Mouse (Mus musculus): Measurements from ENCODE around the gene Slc12a9. TPM values are rescaled to one million over a fixed set of nuclear protein-coding genes. Genes with fewer than 3 reads are reported as not detected.
A peak's percentile ranks its signal among the peaks of the same experiment; 100 is the strongest.

Slc12a9 gene
- total RNA-seq, 1 experiment = 20.9 TPM

DNA sequence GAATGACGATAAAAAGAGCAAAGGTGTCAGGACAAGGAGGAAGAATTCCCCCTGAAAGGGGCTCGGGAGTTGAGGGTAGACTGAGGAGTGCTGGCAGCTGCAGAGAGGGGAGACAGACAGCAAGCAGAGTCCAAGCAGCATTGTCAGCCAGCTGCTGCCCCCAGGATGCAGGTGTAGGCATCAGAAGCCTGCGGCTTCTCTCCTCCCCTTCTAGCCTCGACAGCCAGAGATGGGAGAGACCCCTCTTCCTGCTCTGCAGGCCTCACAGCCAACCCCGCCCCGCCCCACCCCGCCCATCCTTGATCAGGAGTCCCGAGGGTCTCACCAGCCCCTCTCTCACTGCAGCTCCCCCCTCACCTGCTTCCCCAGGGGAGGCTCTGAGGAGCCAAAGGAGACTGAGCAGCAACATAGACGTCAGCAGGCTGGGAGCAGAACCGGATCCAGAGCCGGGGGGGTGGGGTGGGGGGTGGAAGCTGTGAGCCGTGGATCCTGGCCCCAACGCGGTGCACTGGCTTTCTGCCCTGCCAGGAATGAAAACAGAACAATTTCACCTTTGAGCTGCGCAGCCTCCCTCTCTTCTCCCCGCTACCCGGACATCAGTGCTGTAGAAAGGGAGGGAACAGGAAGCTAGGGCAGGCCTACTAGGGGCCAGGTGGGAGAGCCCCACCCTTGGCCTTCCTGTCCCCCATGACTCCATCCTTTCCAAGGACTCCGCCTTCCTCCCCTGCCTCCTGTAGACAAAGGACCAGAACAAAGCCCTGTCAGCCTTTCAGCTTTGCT, 65.1 kb downstream of the Slc12a9 start:
- TF ChIP-seq ZC3H11A (IDR thresholded peaks at IDR 0.05; ENCODE audit: borderline replicate concordance, low read depth, low read length) (no peak), MAFK (IDR thresholded peaks at IDR 0.05; ENCODE audit: insufficient read depth, low read depth, low read length) (no peak), CHD2 (IDR thresholded peaks at IDR 0.05; ENCODE audit: low read depth, low read length) (no peak), HCFC1 (IDR thresholded peaks at IDR 0.05; ENCODE audit: borderline replicate concordance, insufficient read depth, low read length) (no peak), ZNF384 (IDR thresholded peaks at IDR 0.05; ENCODE audit: low read depth, low read length) (no peak)
- H3K4me3 ChIP-seq (ENCODE audit: insufficient read depth in 1 of 2, low read depth in 1 of 2, low read length in 2 of 2, poor library complexity in 1 of 2, severe bottlenecking in 1 of 2) = peak overlapping the region; percentile 27 to 44
- in situ Hi-C loops (cut with MboI; ENCODE audit: low sequenced_read_pairs in 2 of 2, unreplicated experiment in 2 of 2) = no loop called here
- no peaks in the 10 kb centered on the region; a peak in 1 of 4 replicates for H3K4me1 ChIP-seq (ENCODE audit: control insufficient read depth in 2 of 2, insufficient read depth in 2 of 2, low read length in 2 of 2, poor library complexity in 1 of 2)
- H3K9me3 ChIP-seq (ENCODE audit: control insufficient read depth, insufficient read depth, low read depth, low read length) = no peaks in the 10 kb centered on the region
- no peak for DNase-seq (ENCODE audit: low read depth, low spot score)
- H3K9ac ChIP-seq (ENCODE audit: insufficient read depth, low read depth, low read length, poor library complexity, severe bottlenecking) = peak overlapping the region; percentile 17; the same call in 1 of the 2 replicates
- no peaks in the 10 kb centered on the region for H3K36me3 ChIP-seq (ENCODE audit: control insufficient read depth, insufficient read depth, low read length, poor library complexity, severe bottlenecking)
- peak overlapping the region; percentile 40; the same call in 1 of the 2 replicates for H3K27ac ChIP-seq (ENCODE audit: insufficient read depth, low read depth, low read length, poor library complexity, severe bottlenecking)

DNA sequence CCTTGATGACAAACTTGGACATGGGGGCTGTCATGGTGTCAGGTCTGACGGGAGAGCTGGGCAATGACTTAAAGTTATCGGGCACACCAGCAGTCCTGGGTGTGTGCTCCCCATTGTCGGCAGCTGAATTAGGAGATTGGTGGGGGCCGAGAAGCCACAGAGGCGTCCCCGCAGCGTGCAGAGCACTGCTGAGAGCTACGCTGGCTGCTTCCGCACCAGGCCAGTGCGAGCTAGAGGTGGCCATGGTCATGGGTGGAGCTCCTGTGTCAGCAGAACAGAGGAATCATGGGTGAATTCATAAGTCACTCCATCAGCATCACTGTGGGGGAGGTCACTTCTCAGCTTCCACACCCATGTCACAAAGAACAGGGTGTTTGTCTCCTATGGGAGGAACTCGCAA, 68.6 kb downstream of the Slc12a9 start:
- no peak overlapping the region for H3K4me3 ChIP-seq (ENCODE audit: insufficient read depth in 1 of 2, low read depth in 1 of 2, low read length in 2 of 2, poor library complexity in 1 of 2, severe bottlenecking in 1 of 2)
- H3K36me3 ChIP-seq (ENCODE audit: control insufficient read depth, insufficient read depth, low read length, poor library complexity, severe bottlenecking) = no peaks in the 10 kb centered on the region
- TF ChIP-seq ZNF384 (IDR thresholded peaks at IDR 0.05; ENCODE audit: low read depth, low read length) = no peak
- no peak for TF ChIP-seq CHD2 (IDR thresholded peaks at IDR 0.05; ENCODE audit: low read depth, low read length)
- TF ChIP-seq ZC3H11A (IDR thresholded peaks at IDR 0.05; ENCODE audit: borderline replicate concordance, low read depth, low read length) = no peak
- no peak for TF ChIP-seq MAFK (IDR thresholded peaks at IDR 0.05; ENCODE audit: insufficient read depth, low read depth, low read length)
- TF ChIP-seq HCFC1 (IDR thresholded peaks at IDR 0.05; ENCODE audit: borderline replicate concordance, insufficient read depth, low read length) = no peak
- no peak overlapping the region for H3K27ac ChIP-seq (ENCODE audit: insufficient read depth, low read depth, low read length, poor library complexity, severe bottlenecking)
- no peaks in the 10 kb centered on the region for H3K9me3 ChIP-seq (ENCODE audit: control insufficient read depth, insufficient read depth, low read depth, low read length)
- H3K4me1 ChIP-seq (ENCODE audit: control insufficient read depth in 2 of 2, insufficient read depth in 2 of 2, low read length in 2 of 2, poor library complexity in 1 of 2) = no peaks in the 10 kb centered on the region; a peak in 1 of 4 replicates
- DNase-seq (ENCODE audit: low read depth, low spot score) = no peak
- in situ Hi-C loops (cut with MboI; ENCODE audit: low sequenced_read_pairs in 2 of 2, unreplicated experiment in 2 of 2) = no loop called here
- no peak overlapping the region for H3K9ac ChIP-seq (ENCODE audit: insufficient read depth, low read depth, low read length, poor library complexity, severe bottlenecking)

Other genes starting within 250 kb of the Slc12a9 start
- gene Trim56, start 217.4 kb downstream of the Slc12a9 start, total RNA-seq (2012; rRNA removed) = 5.3 and 7.2 TPM in 2 replicates
- 3.1 and 3.4 TPM in 2 replicates for gene Muc3, start 184.3 kb downstream of the Slc12a9 start, total RNA-seq (2012; rRNA removed)
- 0.26 and 0.36 TPM in 2 replicates for gene Muc3a, start 121.2 kb downstream of the Slc12a9 start, total RNA-seq (2012; rRNA removed)
- gene Ache, start 46.1 kb downstream of the Slc12a9 start, total RNA-seq (2012; rRNA removed) = 0.31 TPM in 1 of 2 replicates, not detected in the other
- 3.6 and 6.3 TPM in 2 replicates for gene Ufsp1, start 39.0 kb downstream of the Slc12a9 start, total RNA-seq (2012; rRNA removed)
- gene Srrt, start 25.9 kb downstream of the Slc12a9 start, total RNA-seq (2012; rRNA removed) = 350 and 528 TPM in 2 replicates
- gene Trip6, start 19.2 kb downstream of the Slc12a9 start, total RNA-seq (2012; rRNA removed) = 22.7 and 24.2 TPM in 2 replicates
- gene Ephb4, start 16.5 kb upstream of the Slc12a9 start, total RNA-seq (2012; rRNA removed) = 34.3 and 58.8 TPM in 2 replicates
- gene Zan, start 143.5 kb upstream of the Slc12a9 start, total RNA-seq (2012; rRNA removed) = 0.95 and 2.6 TPM in 2 replicates
- gene Pop7, start 168.9 kb upstream of the Slc12a9 start, total RNA-seq (2012; rRNA removed) = 35.7 and 41.7 TPM in 2 replicates
- gene Gigyf1, start 185.0 kb upstream of the Slc12a9 start, total RNA-seq (2012; rRNA removed) = 24.7 and 40.3 TPM in 2 replicates
- gene Epo, start 199.6 kb upstream of the Slc12a9 start, total RNA-seq (2012; rRNA removed) = 0.36 and 0.48 TPM in 2 replicates
- 259 and 297 TPM in 2 replicates for gene Gnb2, start 199.9 kb upstream of the Slc12a9 start, total RNA-seq (2012; rRNA removed)
- not detected in 2 replicates for gene Actl6b, start 219.9 kb upstream of the Slc12a9 start, total RNA-seq (2012; rRNA removed)
- gene Tfr2, start 236.2 kb upstream of the Slc12a9 start, total RNA-seq (2012; rRNA removed) = 3.7 and 7.6 TPM in 2 replicates

Measured in ES-E14 (cell line).